Mouse (Mus musculus) MN1 (cell line): Measurements from ENCODE around the gene Gbe1.

Experiments used
- DNase-seq: peaks from one replicate; pipeline ENCODE4 v3.0.0-alpha.2; 2016; ENCODE audit warnings: low spot score

The Gbe1 gene

GRCm38 (mm10) chr16:70313886-70314577, at the start of gene Gbe1:
TSS of gene Gbe1 (plus strand) at chr16:70313949.
- peak; percentile 85 for DNase-seq

DNA sequence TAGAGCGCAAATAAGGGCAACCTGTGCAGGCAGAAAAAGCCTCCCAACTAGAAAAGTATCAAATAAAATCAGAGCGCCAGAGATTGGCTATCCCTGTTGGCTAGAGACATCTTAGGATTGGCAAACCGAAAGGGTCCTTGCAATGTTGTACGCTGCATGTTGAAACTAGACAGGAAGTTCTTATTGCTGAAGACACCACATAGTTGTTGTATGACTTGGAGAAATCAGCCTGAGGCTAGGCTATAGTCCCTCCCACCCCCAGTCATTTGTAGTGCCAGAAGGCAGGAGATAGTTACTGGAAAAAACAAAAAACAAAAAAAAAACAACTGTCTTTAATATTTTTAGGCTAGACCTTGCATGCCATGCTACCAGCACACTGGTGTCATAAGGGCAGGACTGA, 3.1 kb upstream of the Gbe1 start:
- no peak for DNase-seq

DNA sequence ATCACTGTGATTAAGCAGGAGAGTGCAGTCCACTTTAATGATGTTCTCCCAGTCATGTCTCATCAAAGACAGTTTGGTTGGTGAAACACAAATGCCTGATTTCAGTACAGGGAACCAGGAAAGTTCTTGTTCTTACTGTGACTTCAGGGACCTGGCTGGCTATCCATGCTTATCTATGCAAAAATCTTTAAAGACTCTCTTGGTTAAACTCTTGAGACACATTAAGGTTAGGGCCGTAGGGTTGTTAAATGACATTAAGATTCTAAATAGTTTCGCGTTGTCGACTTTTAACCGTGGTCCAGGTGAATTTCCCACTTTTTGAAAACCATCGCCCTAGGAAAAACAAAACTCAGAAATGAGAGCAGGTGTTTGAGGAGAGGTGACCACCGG, 258 bp upstream of the Gbe1 start:
- no peak for DNase-seq

DNA sequence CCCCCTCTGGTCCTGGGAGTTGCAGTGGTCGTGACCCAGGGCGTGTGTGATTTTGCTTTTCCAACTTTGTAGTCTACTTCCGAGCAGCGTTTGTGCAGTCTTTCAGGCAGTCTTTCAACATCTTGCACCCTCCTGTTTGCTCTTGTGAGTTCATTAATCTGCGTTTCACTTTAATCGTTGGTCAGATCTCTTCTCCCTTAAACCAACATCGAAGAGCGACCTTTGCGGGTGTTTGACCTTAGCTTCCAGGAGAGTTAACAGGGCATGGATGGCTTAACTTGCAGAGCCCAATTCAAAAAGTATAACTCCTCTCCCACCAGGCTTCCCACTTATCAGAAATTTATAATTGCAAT, 805 bp downstream of the Gbe1 start:
- DNase-seq, result no peak

- DNase-seq, result no peak
Measured at GRCm38 (mm10) chr16:70315261-70315660, 1.5 kb downstream of the Gbe1 start.

- DNase-seq, result no peak
Measured at GRCm38 (mm10) chr16:70315862-70316390, 2.2 kb downstream of the Gbe1 start.

DNA sequence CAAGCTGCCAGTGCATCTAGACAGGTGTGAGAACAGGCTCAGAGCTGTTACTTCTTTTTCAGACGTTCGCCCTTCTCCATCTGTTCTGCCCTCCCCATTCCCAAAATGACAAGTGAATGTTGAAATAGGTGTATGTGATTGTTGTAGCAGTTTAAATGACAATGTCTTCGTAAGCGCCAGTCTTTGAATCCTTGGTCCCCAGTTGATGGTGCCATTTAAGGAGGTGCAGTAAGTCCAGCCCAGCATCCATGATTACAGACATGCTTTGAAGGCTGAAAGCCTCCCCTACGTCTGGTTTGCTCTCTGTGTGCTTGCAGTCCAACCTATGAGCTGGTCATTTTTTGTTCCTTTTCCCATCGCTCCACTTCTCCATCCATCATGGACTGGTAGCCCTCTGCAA, 5.6 kb downstream of the Gbe1 start:
- no peak for DNase-seq

GRCm38 (mm10) chr16:70320612-70321280, 7.0 kb downstream of the Gbe1 start:
- DNase-seq, result no peak

DNA sequence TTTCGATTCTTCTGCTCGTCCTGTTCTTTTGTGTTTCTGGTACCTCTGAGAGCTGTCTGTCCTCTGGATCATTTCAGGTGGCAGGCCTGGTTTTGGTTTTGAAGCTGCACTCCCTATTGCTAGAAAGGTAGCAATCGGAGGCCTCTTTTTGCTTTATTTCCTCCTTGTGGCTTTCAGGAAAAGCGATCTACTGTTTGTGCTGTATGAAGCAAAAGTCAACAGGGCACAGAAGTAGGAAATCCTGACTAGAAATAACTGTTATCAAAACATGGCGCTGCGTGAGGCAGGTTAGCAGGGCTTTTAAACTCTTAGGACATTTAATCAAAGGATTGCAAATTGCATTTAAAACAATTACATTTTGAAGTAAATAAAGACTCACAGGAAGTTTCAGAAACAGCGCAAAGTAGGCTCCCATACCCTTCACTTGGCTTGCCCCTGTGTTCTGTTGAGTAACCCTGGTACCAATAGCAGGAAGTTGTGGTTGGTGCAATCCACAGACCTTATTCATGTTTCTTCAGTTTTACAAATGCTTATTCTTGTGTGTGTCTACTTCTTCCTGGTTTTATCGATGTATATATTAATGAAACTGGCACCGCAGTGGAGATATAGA, 12.7 kb downstream of the Gbe1 start:
- DNase-seq, result no peak

- no peak for DNase-seq
Measured at GRCm38 (mm10) chr16:70328566-70328965, 14.8 kb downstream of the Gbe1 start.

GRCm38 (mm10) chr16:70329036-70329435, 15.3 kb downstream of the Gbe1 start:
- DNase-seq, result no peak

GRCm38 (mm10) chr16:70329471-70329870, 15.7 kb downstream of the Gbe1 start:
- DNase-seq, result no peak

GRCm38 (mm10) chr16:70330007-70330406, 16.3 kb downstream of the Gbe1 start:
- no peak for DNase-seq

GRCm38 (mm10) chr16:70330626-70331275, 17.0 kb downstream of the Gbe1 start:
- no peak for DNase-seq

GRCm38 (mm10) chr16:70334812-70335211, 21.1 kb downstream of the Gbe1 start:
- no peak for DNase-seq

- no peak for DNase-seq
Measured at GRCm38 (mm10) chr16:70335472-70335871, 21.7 kb downstream of the Gbe1 start.

- DNase-seq, result no peak
Measured at GRCm38 (mm10) chr16:70337661-70338060, 23.9 kb downstream of the Gbe1 start.

- DNase-seq, result no peak
Measured at GRCm38 (mm10) chr16:70344496-70344895, 30.7 kb downstream of the Gbe1 start.

GRCm38 (mm10) chr16:70345607-70346006, 31.9 kb downstream of the Gbe1 start:
- no peak for DNase-seq

DNA sequence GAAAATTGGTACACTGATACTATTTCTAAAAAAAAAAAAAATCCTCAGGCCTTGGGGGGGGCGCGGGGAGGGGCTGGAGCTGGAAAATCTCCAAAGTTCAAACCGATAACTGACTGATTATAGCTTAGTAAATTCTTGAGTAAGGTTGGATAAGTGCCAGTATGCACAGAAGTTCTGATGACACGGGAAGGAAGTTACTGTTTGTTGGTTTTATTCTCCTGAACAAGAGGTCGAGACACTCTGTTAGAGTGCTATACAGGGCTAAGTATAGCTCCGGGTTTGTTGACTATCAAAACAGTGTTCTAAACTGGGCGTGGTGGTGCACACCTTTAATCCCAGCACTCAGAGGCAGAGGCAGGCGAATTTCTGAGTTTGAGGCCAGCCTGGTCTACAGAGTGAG, 36.3 kb downstream of the Gbe1 start:
- DNase-seq, result no peak

DNA sequence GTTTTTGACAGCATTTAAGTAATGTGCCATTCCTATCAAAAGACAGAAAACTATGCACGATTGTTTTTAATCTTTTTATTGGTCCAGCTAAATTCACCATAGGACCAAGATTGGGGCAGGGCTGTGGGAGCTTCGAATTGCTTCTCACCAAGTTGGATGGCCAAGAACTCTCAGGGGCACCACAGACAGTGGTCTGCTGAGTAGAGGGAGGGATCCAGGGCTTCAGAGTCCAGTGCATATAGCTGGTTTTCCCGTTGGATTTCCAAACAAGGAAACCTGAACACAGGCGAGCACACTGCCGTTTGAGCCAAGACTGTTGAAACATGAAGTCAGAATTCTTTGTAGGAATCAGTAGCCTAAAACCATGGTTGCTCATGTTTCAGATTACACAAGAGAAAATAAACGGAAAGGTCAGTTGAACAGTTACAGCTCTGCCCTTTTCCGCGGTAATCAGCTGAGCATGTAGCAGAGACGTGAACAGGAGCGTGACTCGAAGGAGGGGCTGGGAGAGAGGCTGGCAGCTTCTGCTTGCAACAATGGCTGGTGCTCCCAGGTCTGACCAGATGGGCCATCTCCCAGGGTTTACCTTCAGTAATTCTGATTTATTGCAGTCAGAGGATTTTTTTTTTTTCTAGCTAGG, 38.0 kb downstream of the Gbe1 start:
- DNase-seq, result no peak

GRCm38 (mm10) chr16:70352571-70352970, 38.8 kb downstream of the Gbe1 start:
- no peak for DNase-seq
